Mouse (Mus musculus): ENCODE data around the gene Slamf1.
"Not testable (repeated sequence)": the region's sequence is repeated elsewhere in the genome, so short reads cannot be mapped to it uniquely, and the experiment has no call there.

Gene Slamf1

GRCm38 (mm10) chr1:171811048-171811447, 44.1 kb downstream of the Slamf1 start:
- DNase-seq, result not testable (repeated sequence)

- peak; percentile 6 to 17 for DNase-seq
Measured at GRCm38 (mm10) chr1:171815545-171816439, 48.9 kb downstream of the Slamf1 start.

GRCm38 (mm10) chr1:171816991-171817390, 50.1 kb downstream of the Slamf1 start:
- DNase-seq, result no peak

GRCm38 (mm10) chr1:171821331-171821730, 54.4 kb downstream of the Slamf1 start:
- no peak for DNase-seq

GRCm38 (mm10) chr1:171825462-171825861, 58.5 kb downstream of the Slamf1 start:
- no peak for DNase-seq

- no peak for DNase-seq
Measured at GRCm38 (mm10) chr1:171826164-171826563, 59.2 kb downstream of the Slamf1 start.

- no peak for DNase-seq
Measured at GRCm38 (mm10) chr1:171827674-171828073, 60.7 kb downstream of the Slamf1 start.

- no peak for DNase-seq
Measured at GRCm38 (mm10) chr1:171839488-171839887, 72.6 kb downstream of the Slamf1 start, which contains the start of gene Cd84. TSS of gene Cd84 (plus strand) at chr1:171839697.

- DNase-seq, result no peak
Measured at GRCm38 (mm10) chr1:171840450-171841023, 73.6 kb downstream of the Slamf1 start.

GRCm38 (mm10) chr1:171845035-171845754, 78.3 kb downstream of the Slamf1 start:
- no peak for DNase-seq

- no peak for DNase-seq
Measured at GRCm38 (mm10) chr1:171848201-171848600, 81.3 kb downstream of the Slamf1 start.

- no peak for DNase-seq
Measured at GRCm38 (mm10) chr1:171848757-171849156, 81.8 kb downstream of the Slamf1 start.

- no peak for DNase-seq
Measured at GRCm38 (mm10) chr1:171849454-171849853, 82.5 kb downstream of the Slamf1 start.

All from kidney, adult 8-10 months (tissue).